Mouse (Mus musculus): ENCODE data around the gene Zrsr1. TPM values are rescaled to one million over a fixed set of nuclear protein-coding genes. Genes with fewer than 3 reads are reported as not detected.

The Zrsr1 gene
- total and polyA plus RNA-seq, 3 experiments, result 10.4 to 15.8 TPM; not detected in 1

DNA sequence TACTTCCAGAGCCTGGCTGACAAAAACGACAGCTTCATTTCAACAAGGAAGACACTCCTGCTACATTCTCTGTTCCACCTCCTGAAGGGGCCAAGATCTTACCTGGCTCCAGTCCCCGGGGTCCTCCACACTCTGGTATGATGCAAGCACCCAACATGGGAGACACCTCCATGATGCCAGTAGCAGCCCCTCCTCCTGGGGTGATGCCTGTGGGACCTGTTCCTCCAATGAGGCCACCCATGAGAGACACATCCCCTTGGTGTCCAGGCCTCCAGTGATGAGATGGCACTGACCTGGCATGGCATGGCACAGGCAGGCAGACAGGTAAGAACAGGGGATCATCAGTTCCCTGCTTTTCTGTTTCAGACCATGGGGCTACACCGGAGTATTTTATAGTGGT, 6.4 kb downstream of the Zrsr1 start:
- Histone ChIP-seq H3K79me2 (ENCODE audit: control insufficient read depth, insufficient read depth, low read length, poor library complexity) (peaks cover 67% of the 10 kb centered on the region), H3K27ac (ENCODE audit: control insufficient read depth, low read depth, low read length) (no peak overlapping the region), H3K36me3 (ENCODE audit: control insufficient read depth in 1 of 2, insufficient read depth in 2 of 2, low read length in 2 of 2) (peaks cover 0 to 47% of the 10 kb centered on the region in 2 experiments; a peak in 3 of 4 replicates), H3K27me3 (ENCODE audit: control insufficient read depth in 1 of 2, insufficient read depth in 2 of 2, low read length in 2 of 2) (no peaks in the 10 kb centered on the region), H3K4me1 (ENCODE audit: control insufficient read depth in 1 of 2, insufficient read depth in 2 of 2, low read length in 2 of 2) (peaks cover 9 to 21% of the 10 kb centered on the region in 2 experiments; a peak in 3 of 4 replicates), H3K9me3 (replicated peaks; ENCODE audit: insufficient read depth, low read length) (no peaks in the 10 kb centered on the region), H3K9ac (ENCODE audit: control insufficient read depth, low read depth, low read length, poor library complexity, severe bottlenecking) (no peak overlapping the region), H3K4me3 (ENCODE audit: control insufficient read depth in 1 of 2, insufficient read depth in 1 of 2, low read depth in 2 of 2, low read length in 2 of 2) (no peak overlapping the region)
- 0 out of 2 replicates have a peak, but pooled peaks have one; percentile 15 for TF ChIP-seq NELFE (IDR thresholded peaks at IDR 0.05; ENCODE audit: low read depth, low read length)
- no peak for TF ChIP-seq TAL1 (IDR thresholded peaks at IDR 0.05; ENCODE audit: low read length)
- no peak for TF ChIP-seq GATA1 (IDR thresholded peaks at IDR 0.05; ENCODE audit: low read depth, low read length)
- TF ChIP-seq CHD1 (IDR thresholded peaks at IDR 0.05; ENCODE audit: low read depth, low read length), result no peak
- no peak for DNase-seq (ENCODE audit: low read depth, low spot score)

DNA sequence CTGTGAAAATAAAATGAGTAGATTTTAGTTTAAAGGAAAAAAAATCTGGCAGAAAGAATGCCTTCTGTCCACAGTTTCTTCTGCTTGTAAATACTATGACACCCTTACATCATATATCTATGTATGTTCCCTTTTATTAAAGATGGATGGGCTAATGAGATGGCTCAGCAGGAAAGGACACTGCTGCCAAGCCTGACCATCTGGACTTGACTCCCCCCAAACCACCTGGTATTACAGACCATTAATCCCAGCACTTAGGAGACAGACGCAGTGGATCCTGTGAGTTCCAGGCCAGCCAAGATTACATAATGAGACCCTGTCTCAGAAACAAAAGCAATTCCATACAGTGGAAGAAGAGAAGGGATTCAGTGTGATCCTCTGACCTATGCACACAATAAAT, 6.9 kb downstream of the Zrsr1 start:
- no peaks in the 10 kb centered on the region for H3K9me3 ChIP-seq (replicated peaks; ENCODE audit: insufficient read depth, low read length)
- H3K27me3 ChIP-seq (ENCODE audit: control insufficient read depth in 1 of 2, insufficient read depth in 2 of 2, low read length in 2 of 2), result no peaks in the 10 kb centered on the region
- peaks cover 63% of the 10 kb centered on the region for H3K79me2 ChIP-seq (ENCODE audit: control insufficient read depth, insufficient read depth, low read length, poor library complexity)
- TF ChIP-seq RCOR1 (IDR thresholded peaks at IDR 0.05; ENCODE audit: low read depth, low read length), result no peak
- TF ChIP-seq USF1 (IDR thresholded peaks at IDR 0.05; ENCODE audit: low read depth, low read length), result no peak
- TF ChIP-seq MXI1 (IDR thresholded peaks at IDR 0.05; ENCODE audit: low read depth, low read length), result no peak
- TF ChIP-seq JUND (IDR thresholded peaks at IDR 0.05; ENCODE audit: low read depth, low read length), result no peak
- TF ChIP-seq MAFK (IDR thresholded peaks at IDR 0.05; ENCODE audit: borderline replicate concordance, low read depth, low read length), result no peak
- TF ChIP-seq NRF1 (IDR thresholded peaks at IDR 0.05; ENCODE audit: insufficient read depth, low read depth, low read length, poor library complexity, severe bottlenecking), result no peak
- TF ChIP-seq POLR2AphosphoS2 (IDR thresholded peaks at IDR 0.05; ENCODE audit: low read length), result no peak
- no peak for TF ChIP-seq GABPA (IDR thresholded peaks at IDR 0.05; ENCODE audit: low read depth, low read length)
- no peak for TF ChIP-seq TBP (IDR thresholded peaks at IDR 0.05; ENCODE audit: low read depth, low read length)
- no peak for TF ChIP-seq CHD2 (IDR thresholded peaks at IDR 0.05; ENCODE audit: low read length)
- TF ChIP-seq ZC3H11A (IDR thresholded peaks at IDR 0.05; ENCODE audit: low read depth, low read length), result no peak
- no peak for TF ChIP-seq CTCF (IDR thresholded peaks at IDR 0.05 in 2 of 3, conservative IDR thresholded peaks at IDR 0.05 in 1 of 3; ENCODE audit: control insufficient read depth in 1 of 3, insufficient read depth in 1 of 3, low read depth in 2 of 3, low read length in 3 of 3, poor library complexity in 1 of 3, severe bottlenecking in 1 of 3)
- TF ChIP-seq MYC (IDR thresholded peaks at IDR 0.05; ENCODE audit: low read depth, low read length), result no peak
- TF ChIP-seq GATA1 (IDR thresholded peaks at IDR 0.05; ENCODE audit: low read depth, low read length), result no peak
- no peak for TF ChIP-seq TCF12 (IDR thresholded peaks at IDR 0.05; ENCODE audit: low read depth, low read length)
- TF ChIP-seq TAL1 (IDR thresholded peaks at IDR 0.05; ENCODE audit: low read length), result no peak
- H3K4me1 ChIP-seq (ENCODE audit: control insufficient read depth in 1 of 2, insufficient read depth in 2 of 2, low read length in 2 of 2), result peaks cover 9 to 21% of the 10 kb centered on the region in 2 experiments; a peak in 3 of 4 replicates
- no peak overlapping the region for H3K27ac ChIP-seq (ENCODE audit: control insufficient read depth, low read depth, low read length)
- peaks cover 0 to 48% of the 10 kb centered on the region in 2 experiments; a peak in 3 of 4 replicates for H3K36me3 ChIP-seq (ENCODE audit: control insufficient read depth in 1 of 2, insufficient read depth in 2 of 2, low read length in 2 of 2)
- no peak overlapping the region for H3K4me3 ChIP-seq (ENCODE audit: control insufficient read depth in 1 of 2, insufficient read depth in 1 of 2, low read depth in 2 of 2, low read length in 2 of 2)
- H3K9ac ChIP-seq (ENCODE audit: control insufficient read depth, low read depth, low read length, poor library complexity, severe bottlenecking), result no peak overlapping the region
- DNase-seq (ENCODE audit: low read depth, low spot score), result no peak

All from MEL (cell line).